Mouse (Mus musculus): ENCODE measurements around the gene Spint2. TPM values are rescaled to one million over a fixed set of nuclear protein-coding genes. Genes with fewer than 3 reads are reported as not detected.

Spint2 gene
- polyA plus RNA-seq, 1 experiment from 2014 or later = 116 TPM

- Histone ChIP-seq H3K27ac (ENCODE audit: low read length) (no peak overlapping the region), H3K4me3 (ENCODE audit: low read length) (no peak overlapping the region), H3K4me2 (ENCODE audit: low read depth, low read length) (no peak overlapping the region), H3K36me3 (ENCODE audit: control insufficient read depth, insufficient read depth) (no peaks in the 10 kb centered on the region), H3K9me3 (replicated peaks; ENCODE audit: control insufficient read depth, low read length) (no peaks in the 10 kb centered on the region), H3K4me1 (ENCODE audit: control insufficient read depth, insufficient read depth, low read length) (peaks cover 9% of the 10 kb centered on the region), H3K9ac (ENCODE audit: low read length) (no peak overlapping the region), H3K27me3 (ENCODE audit: control insufficient read depth, insufficient read depth, low read length) (peaks cover 5% of the 10 kb centered on the region; the same call in 1 of the 2 replicates)
- no peak for ATAC-seq (replicated peaks; ENCODE audit: extremely low read depth, insufficient read depth, low FRiP score)
- WGBS = 82% methylated on average over 7 of the region's 7 CpGs
These were observed 5.8 kb upstream of the Spint2 start for GRCm38 (mm10) chr7:29287481-29287880.

- no peak overlapping the region for H3K4me3 ChIP-seq (ENCODE audit: low read length)
- H3K9ac ChIP-seq (ENCODE audit: low read length) = no peak overlapping the region
- WGBS = 87% methylated on average over 6 of the region's 6 CpGs
- no peak overlapping the region for H3K4me2 ChIP-seq (ENCODE audit: low read depth, low read length)
- no peaks in the 10 kb centered on the region for H3K9me3 ChIP-seq (replicated peaks; ENCODE audit: control insufficient read depth, low read length)
- no peak for ATAC-seq (replicated peaks; ENCODE audit: extremely low read depth, insufficient read depth, low FRiP score)
- no peak overlapping the region for H3K27ac ChIP-seq (ENCODE audit: low read length)
- H3K36me3 ChIP-seq (ENCODE audit: control insufficient read depth, insufficient read depth) = no peaks in the 10 kb centered on the region
- H3K4me1 ChIP-seq (ENCODE audit: control insufficient read depth, insufficient read depth, low read length) = peaks cover 4% of the 10 kb centered on the region; the same call in 1 of the 2 replicates
- peaks cover 5% of the 10 kb centered on the region; the same call in 1 of the 2 replicates for H3K27me3 ChIP-seq (ENCODE audit: control insufficient read depth, insufficient read depth, low read length)
These were observed 2.8 kb upstream of the Spint2 start for GRCm38 (mm10) chr7:29284523-29284922.

GRCm38 (mm10) chr7:29283876-29284275 is 2.2 kb upstream of the Spint2 start:
- Histone ChIP-seq H3K9me3 (replicated peaks; ENCODE audit: control insufficient read depth, low read length) (no peaks in the 10 kb centered on the region), H3K27ac (ENCODE audit: low read length) (no peak overlapping the region), H3K4me1 (ENCODE audit: control insufficient read depth, insufficient read depth, low read length) (peaks cover 4% of the 10 kb centered on the region; the same call in 1 of the 2 replicates), H3K36me3 (ENCODE audit: control insufficient read depth, insufficient read depth) (no peaks in the 10 kb centered on the region), H3K9ac (ENCODE audit: low read length) (no peak overlapping the region), H3K4me3 (ENCODE audit: low read length) (no peak overlapping the region), H3K27me3 (ENCODE audit: control insufficient read depth, insufficient read depth, low read length) (peaks cover 5% of the 10 kb centered on the region; the same call in 1 of the 2 replicates), H3K4me2 (ENCODE audit: low read depth, low read length) (no peak overlapping the region)
- no peak for ATAC-seq (replicated peaks; ENCODE audit: extremely low read depth, insufficient read depth, low FRiP score)
- WGBS = 68% methylated on average over 4 of the region's 4 CpGs

- peak overlapping the region; percentile 74 for H3K4me3 ChIP-seq (ENCODE audit: low read length)
- no peak overlapping the region; the same call in 1 of the 2 replicates for H3K27ac ChIP-seq (ENCODE audit: low read length)
- H3K4me1 ChIP-seq (ENCODE audit: control insufficient read depth, insufficient read depth, low read length) = peaks cover 4% of the 10 kb centered on the region; the same call in 1 of the 2 replicates
- H3K4me2 ChIP-seq (ENCODE audit: low read depth, low read length) = peak overlapping the region; percentile 92
- WGBS = 11% methylated on average over 21 of the region's 21 CpGs
- peak overlapping the region; percentile 85 for H3K9ac ChIP-seq (ENCODE audit: low read length)
- no peaks in the 10 kb centered on the region for H3K9me3 ChIP-seq (replicated peaks; ENCODE audit: control insufficient read depth, low read length)
- H3K27me3 ChIP-seq (ENCODE audit: control insufficient read depth, insufficient read depth, low read length) = no peaks in the 10 kb centered on the region
- ATAC-seq (replicated peaks; ENCODE audit: extremely low read depth, insufficient read depth, low FRiP score) = peak; percentile 5; the same call in 1 of the 2 replicates
- H3K36me3 ChIP-seq (ENCODE audit: control insufficient read depth, insufficient read depth) = no peaks in the 10 kb centered on the region
These were observed 402 bp upstream of the Spint2 start for GRCm38 (mm10) chr7:29282074-29282554.

- Histone ChIP-seq H3K4me3 (ENCODE audit: low read length) (peak overlapping the region; percentile 74), H3K27me3 (ENCODE audit: control insufficient read depth, insufficient read depth, low read length) (no peaks in the 10 kb centered on the region), H3K4me2 (ENCODE audit: low read depth, low read length) (peak overlapping the region; percentile 92), H3K4me1 (ENCODE audit: control insufficient read depth, insufficient read depth, low read length) (peaks cover 11% of the 10 kb centered on the region), H3K9ac (ENCODE audit: low read length) (peak overlapping the region; percentile 85), H3K27ac (ENCODE audit: low read length) (peak overlapping the region; percentile 71), H3K36me3 (ENCODE audit: control insufficient read depth, insufficient read depth) (no peaks in the 10 kb centered on the region), H3K9me3 (replicated peaks; ENCODE audit: control insufficient read depth, low read length) (no peaks in the 10 kb centered on the region)
- ATAC-seq (replicated peaks; ENCODE audit: extremely low read depth, insufficient read depth, low FRiP score) = no peak; the same call in 1 of the 2 replicates
- WGBS = 12% methylated on average over 13 of the region's 13 CpGs
These were observed 911 bp downstream of the Spint2 start for GRCm38 (mm10) chr7:29280801-29281200.

- 30% methylated on average over 8 of the region's 8 CpGs for WGBS
- no peak overlapping the region for H3K9ac ChIP-seq (ENCODE audit: low read length)
These were observed 1.8 kb downstream of the Spint2 start for GRCm38 (mm10) chr7:29279924-29280323.

GRCm38 (mm10) chr7:29279261-29279660 is 2.5 kb downstream of the Spint2 start:
- Histone ChIP-seq H3K27me3 (ENCODE audit: control insufficient read depth, insufficient read depth, low read length) (no peaks in the 10 kb centered on the region), H3K4me2 (ENCODE audit: low read depth, low read length) (no peak overlapping the region), H3K9ac (ENCODE audit: low read length) (no peak overlapping the region), H3K4me1 (ENCODE audit: control insufficient read depth, insufficient read depth, low read length) (peaks cover 11% of the 10 kb centered on the region), H3K36me3 (ENCODE audit: control insufficient read depth, insufficient read depth) (no peaks in the 10 kb centered on the region), H3K9me3 (replicated peaks; ENCODE audit: control insufficient read depth, low read length) (no peaks in the 10 kb centered on the region), H3K27ac (ENCODE audit: low read length) (peak overlapping the region; percentile 7; the same call in 1 of the 2 replicates), H3K4me3 (ENCODE audit: low read length) (no peak overlapping the region)
- no peak for ATAC-seq (replicated peaks; ENCODE audit: extremely low read depth, insufficient read depth, low FRiP score)

More at GRCm38 (mm10) chr7:29279924-29280323, 1.8 kb downstream of the Spint2 start:
- H3K4me1 ChIP-seq (ENCODE audit: control insufficient read depth, insufficient read depth, low read length) = peaks cover 11% of the 10 kb centered on the region
- H3K27me3 ChIP-seq (ENCODE audit: control insufficient read depth, insufficient read depth, low read length) = no peaks in the 10 kb centered on the region
- ATAC-seq (replicated peaks; ENCODE audit: extremely low read depth, insufficient read depth, low FRiP score) = no peak
- H3K27ac ChIP-seq (ENCODE audit: low read length) = peak overlapping the region; percentile 15; the same call in 1 of the 2 replicates
- peak overlapping the region; percentile 92 for H3K4me2 ChIP-seq (ENCODE audit: low read depth, low read length)
- H3K36me3 ChIP-seq (ENCODE audit: control insufficient read depth, insufficient read depth) = no peaks in the 10 kb centered on the region
- no peaks in the 10 kb centered on the region for H3K9me3 ChIP-seq (replicated peaks; ENCODE audit: control insufficient read depth, low read length)
- peak overlapping the region; percentile 74; the same call in 1 of the 2 replicates for H3K4me3 ChIP-seq (ENCODE audit: low read length)

- H3K27me3 ChIP-seq (ENCODE audit: control insufficient read depth, insufficient read depth, low read length) = no peaks in the 10 kb centered on the region
- WGBS = 75% methylated on average over 4 of the region's 4 CpGs
- peaks cover 16% of the 10 kb centered on the region for H3K4me1 ChIP-seq (ENCODE audit: control insufficient read depth, insufficient read depth, low read length)
- H3K36me3 ChIP-seq (ENCODE audit: control insufficient read depth, insufficient read depth) = no peaks in the 10 kb centered on the region
- no peak overlapping the region for H3K9ac ChIP-seq (ENCODE audit: low read length)
- H3K27ac ChIP-seq (ENCODE audit: low read length) = no peak overlapping the region
- ATAC-seq (replicated peaks; ENCODE audit: extremely low read depth, insufficient read depth, low FRiP score) = no peak
- H3K4me3 ChIP-seq (ENCODE audit: low read length) = no peak overlapping the region
- H3K9me3 ChIP-seq (replicated peaks; ENCODE audit: control insufficient read depth, low read length) = no peaks in the 10 kb centered on the region
- no peak overlapping the region for H3K4me2 ChIP-seq (ENCODE audit: low read depth, low read length)
These were observed 4.2 kb downstream of the Spint2 start for GRCm38 (mm10) chr7:29277510-29277909.

- 51% methylated on average over 5 of the region's 5 CpGs for WGBS
- peaks cover 20% of the 10 kb centered on the region for H3K4me1 ChIP-seq (ENCODE audit: control insufficient read depth, insufficient read depth, low read length)
These were observed 5.0 kb downstream of the Spint2 start for GRCm38 (mm10) chr7:29276715-29277114.

More at GRCm38 (mm10) chr7:29276715-29277114, 5.0 kb downstream of the Spint2 start:
- Histone ChIP-seq H3K27me3 (ENCODE audit: control insufficient read depth, insufficient read depth, low read length) (no peaks in the 10 kb centered on the region), H3K36me3 (ENCODE audit: control insufficient read depth, insufficient read depth) (no peaks in the 10 kb centered on the region), H3K4me3 (ENCODE audit: low read length) (no peak overlapping the region), H3K9ac (ENCODE audit: low read length) (no peak overlapping the region), H3K9me3 (replicated peaks; ENCODE audit: control insufficient read depth, low read length) (no peaks in the 10 kb centered on the region), H3K4me2 (ENCODE audit: low read depth, low read length) (no peak overlapping the region), H3K27ac (ENCODE audit: low read length) (peak overlapping the region; percentile 47; the same call in 1 of the 2 replicates)
- no peak for ATAC-seq (replicated peaks; ENCODE audit: extremely low read depth, insufficient read depth, low FRiP score)

Measured in heart, embryonic 16.5 days (tissue).